ENCODE assay signal across 8 mouse cellular contexts in the genomic region with DNA sequence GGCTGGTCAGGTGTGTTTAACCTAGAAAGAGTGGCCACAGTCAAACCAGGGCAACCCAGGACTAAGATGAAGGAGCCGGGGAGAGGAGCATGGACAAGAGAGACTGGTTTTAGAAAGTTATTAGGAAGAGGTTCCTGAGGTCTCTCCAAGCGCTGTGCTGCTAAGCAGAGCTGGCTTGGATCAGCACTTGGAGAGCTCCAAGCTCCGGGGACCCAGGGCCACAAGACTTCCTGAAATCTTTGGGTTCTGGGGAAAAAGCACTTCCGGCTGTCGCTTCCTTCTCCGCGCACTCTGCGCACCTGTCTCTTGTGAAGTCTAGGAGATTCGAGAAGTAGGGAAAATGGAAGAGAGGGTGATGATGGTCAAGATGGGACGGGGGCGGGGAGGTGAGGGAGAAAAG. TPM values are rescaled to one million over a fixed set of nuclear protein-coding genes. Genes with fewer than 3 reads are reported as not detected.
DNase-seq lines count a peak whose midpoint lies in the region; ATAC-seq and TF ChIP-seq lines count a peak whose summit lies in the region.

No protein-coding gene starts in this region.

- TF ChIP-seq CTCF in ES-Bruce4 (IDR thresholded peaks at IDR 0.05; ENCODE audit: low read depth, low read length), result no peak

- H3K27ac ChIP-seq in heart, embryonic 11.5 days (ENCODE audit: low read depth, low read length), result no peak overlapping the region
- no peak overlapping the region for H3K27ac ChIP-seq in ES-Bruce4 (ENCODE audit: insufficient read depth, low read length)
- H3K27ac ChIP-seq in forebrain, embryonic 14.5 days (ENCODE audit: low read depth, low read length), result 0 out of 2 replicates have a peak overlapping the region, but pooled peaks have one; percentile 93

- H3K27me3 ChIP-seq in heart, embryonic 11.5 days (ENCODE audit: control insufficient read depth, insufficient read depth, low read length), result peaks cover 33% of the 10 kb centered on the region
- no peaks in the 10 kb centered on the region for H3K27me3 ChIP-seq in ES-Bruce4 (ENCODE audit: control insufficient read depth, insufficient read depth, low read length, poor library complexity, severe bottlenecking)
- no peaks in the 10 kb centered on the region for H3K27me3 ChIP-seq in forebrain, embryonic 14.5 days (replicated peaks; ENCODE audit: control insufficient read depth, insufficient read depth, low read length)

- no peak for ATAC-seq in heart, embryonic 11.5 days (replicated peaks; ENCODE audit: insufficient number of reproducible peaks, low FRiP score, low TSS enrichment)
- no peak for ATAC-seq in forebrain, embryonic 14.5 days
- ATAC-seq in megakaryocyte progenitor cell, adult 5-6 weeks (replicated peaks; ENCODE audit: poor library complexity), result 0 out of 2 replicates have a peak, but pooled peaks have one; percentile 13

- peak overlapping the region; percentile 57 for H3K4me2 ChIP-seq in heart, embryonic 11.5 days
- H3K4me2 ChIP-seq in forebrain, embryonic 14.5 days (ENCODE audit: low read length), result peak overlapping the region; percentile 86

- H3K9me3 ChIP-seq in heart, embryonic 11.5 days (replicated peaks; ENCODE audit: control insufficient read depth, low read length), result no peaks in the 10 kb centered on the region
- no peaks in the 10 kb centered on the region for H3K9me3 ChIP-seq in ES-Bruce4 (replicated peaks; ENCODE audit: control insufficient read depth, insufficient read depth, low read length, poor library complexity, severe bottlenecking)
- no peaks in the 10 kb centered on the region for H3K9me3 ChIP-seq in forebrain, embryonic 14.5 days (replicated peaks; ENCODE audit: control insufficient read depth, low read length)

- TF ChIP-seq POLR2A in ES-Bruce4 (IDR thresholded peaks at IDR 0.05; ENCODE audit: insufficient read depth, low read length), result no peak

- H3K4me1 ChIP-seq in heart, embryonic 11.5 days (ENCODE audit: control insufficient read depth, insufficient read depth, low read length), result peaks cover 5% of the 10 kb centered on the region; the same call in 1 of the 2 replicates
- peaks cover 3% of the 10 kb centered on the region for H3K4me1 ChIP-seq in ES-Bruce4 (ENCODE audit: control insufficient read depth, insufficient read depth, low read length)
- peaks cover 53% of the 10 kb centered on the region for H3K4me1 ChIP-seq in forebrain, embryonic 14.5 days (ENCODE audit: control insufficient read depth, insufficient read depth, low read length)

- H3K36me3 ChIP-seq in heart, embryonic 11.5 days (ENCODE audit: control insufficient read depth, insufficient read depth, low read length), result no peaks in the 10 kb centered on the region
- H3K36me3 ChIP-seq in ES-Bruce4 (ENCODE audit: control insufficient read depth, insufficient read depth, low read length, poor library complexity, severe bottlenecking), result no peaks in the 10 kb centered on the region
- peaks cover 22% of the 10 kb centered on the region for H3K36me3 ChIP-seq in forebrain, embryonic 14.5 days (ENCODE audit: control insufficient read depth, insufficient read depth, low read length)

- H3K9ac ChIP-seq in heart, embryonic 11.5 days (ENCODE audit: low read depth, low read length), result no peak overlapping the region
- H3K9ac ChIP-seq in ES-Bruce4 (ENCODE audit: low read depth, poor library complexity, severe bottlenecking), result no peak overlapping the region
- peak overlapping the region; percentile 90 for H3K9ac ChIP-seq in forebrain, embryonic 14.5 days (ENCODE audit: low read length)

- H3K4me3 ChIP-seq in heart, embryonic 11.5 days (ENCODE audit: low read depth, low read length), result peak overlapping the region; percentile 26; the same call in 1 of the 2 replicates
- peak overlapping the region; percentile 55 for H3K4me3 ChIP-seq in ES-Bruce4 (ENCODE audit: low read depth, low read length)
- H3K4me3 ChIP-seq in forebrain, embryonic 14.5 days (ENCODE audit: low read depth, low read length), result peak overlapping the region; percentile 61

- DNase-seq in heart, adult 9 months (ENCODE audit: low spot score in 2 of 2), result no peak
- DNase-seq in forebrain, embryonic 14.5 days (ENCODE audit: low spot score), result peak; percentile 32
- DNase-seq in layer of hippocampus, adult 11-12 months (ENCODE audit: low spot score), result no peak
- DNase-seq in thymus, postnatal 0 days (ENCODE audit: low spot score), result no peak
- no peak for DNase-seq in thymus, postnatal 14 days

- no peak for TF ChIP-seq EP300 in ES-Bruce4 (IDR thresholded peaks at IDR 0.05; ENCODE audit: insufficient read depth, low read depth, low read length)

- 4% methylated on average over 11 of the region's 11 CpGs for WGBS in heart, embryonic 11.5 days (ENCODE audit: insufficient replicate concordance)
- 12% methylated on average over 11 of the region's 11 CpGs for WGBS in forebrain, embryonic 14.5 days

RNA-seq across cellular contexts. Expression of a gene that starts 0.6 kb away (rescaled TPM):
- 6.6 and 7.0 TPM in 2 replicates for polyA plus RNA-seq in heart, embryonic 11.5 days (2014; fragmentation: Nextera tagmentation; extraction: Ambion mirVana)
- polyA plus RNA-seq in ES-Bruce4 (2011; ENCODE audit: insufficient read depth, insufficient read length, low read depth, missing spikeins), result 2.5 TPM in 1 of 2 replicates, not detected in the other
- polyA plus RNA-seq in forebrain, embryonic 14.5 days (2014; fragmentation: Nextera tagmentation; extraction: Ambion mirVana), result 14.7 and 19.2 TPM in 2 replicates
- 1.1 and 1.4 TPM in 2 replicates for total RNA-seq in megakaryocyte progenitor cell, adult 5-6 weeks (2015)
- total RNA-seq in megakaryocyte progenitor cell, adult 5-6 weeks (2017), result not detected in 2 replicates
- polyA plus RNA-seq in thymus, postnatal 0 days (2015; fragmentation: Nextera tagmentation; extraction: Ambion mirVana), result 6.2 and 6.6 TPM in 2 replicates

RNA-seq across cellular contexts. Expression of a gene that starts 1.5 kb away (rescaled TPM):
- polyA plus RNA-seq in heart, embryonic 11.5 days (2014; fragmentation: Nextera tagmentation; extraction: Ambion mirVana), result 2.8 and 4.7 TPM in 2 replicates
- polyA plus RNA-seq in ES-Bruce4 (2011; ENCODE audit: insufficient read depth, insufficient read length, low read depth, missing spikeins), result not detected in 2 replicates
- polyA plus RNA-seq in forebrain, embryonic 14.5 days (2014; fragmentation: Nextera tagmentation; extraction: Ambion mirVana), result 301 and 306 TPM in 2 replicates
- not detected in 2 replicates for total RNA-seq in megakaryocyte progenitor cell, adult 5-6 weeks (2015)
- total RNA-seq in megakaryocyte progenitor cell, adult 5-6 weeks (2017), result 0.08 TPM in 1 of 2 replicates, not detected in the other
- polyA plus RNA-seq in thymus, postnatal 0 days (2015; fragmentation: Nextera tagmentation; extraction: Ambion mirVana), result 0.39 and 0.74 TPM in 2 replicates

RNA-seq across cellular contexts. Expression of a gene that starts 35.8 kb away (rescaled TPM):
- polyA plus RNA-seq in heart, embryonic 11.5 days (2014; fragmentation: Nextera tagmentation; extraction: Ambion mirVana), result 0.29 TPM in 1 of 2 replicates, not detected in the other
- polyA plus RNA-seq in ES-Bruce4 (2011; ENCODE audit: insufficient read depth, insufficient read length, low read depth, missing spikeins), result 0.56 and 0.91 TPM in 2 replicates
- polyA plus RNA-seq in forebrain, embryonic 14.5 days (2014; fragmentation: Nextera tagmentation; extraction: Ambion mirVana), result 0.38 and 0.78 TPM in 2 replicates
- 0.46 TPM in 1 of 2 replicates, not detected in the other for total RNA-seq in megakaryocyte progenitor cell, adult 5-6 weeks (2015)
- total RNA-seq in megakaryocyte progenitor cell, adult 5-6 weeks (2017), result not detected in 2 replicates
- 0.37 and 0.95 TPM in 2 replicates for polyA plus RNA-seq in thymus, postnatal 0 days (2015; fragmentation: Nextera tagmentation; extraction: Ambion mirVana)

RNA-seq across cellular contexts. Expression of a gene that starts 36.4 kb away (rescaled TPM):
- 60.8 and 65.5 TPM in 2 replicates for polyA plus RNA-seq in heart, embryonic 11.5 days (2014; fragmentation: Nextera tagmentation; extraction: Ambion mirVana)
- polyA plus RNA-seq in ES-Bruce4 (2011; ENCODE audit: insufficient read depth, insufficient read length, low read depth, missing spikeins), result 31.3 and 32.3 TPM in 2 replicates
- polyA plus RNA-seq in forebrain, embryonic 14.5 days (2014; fragmentation: Nextera tagmentation; extraction: Ambion mirVana), result 57.2 and 58.6 TPM in 2 replicates
- total RNA-seq in megakaryocyte progenitor cell, adult 5-6 weeks (2015), result 46.9 and 53.0 TPM in 2 replicates
- 53.3 and 54.6 TPM in 2 replicates for total RNA-seq in megakaryocyte progenitor cell, adult 5-6 weeks (2017)
- polyA plus RNA-seq in thymus, postnatal 0 days (2015; fragmentation: Nextera tagmentation; extraction: Ambion mirVana), result 63.5 and 73.6 TPM in 2 replicates

Comparison
In these comparisons a context has a peak if more than half of its experiments do, and no peak if none do; other contexts are left out.
1. RNA of a gene that starts 1.5 kb away (polyA plus RNA-seq): 301 to 306 TPM in forebrain, embryonic 14.5 days; 2.8 to 4.7 TPM in heart, embryonic 11.5 days, 0.39 to 0.74 TPM in thymus, postnatal 0 days and not detected in ES-Bruce4; every median in the first group is over 10 times any median in the second.
2. Peak in every context shown above with its lines, with median percentiles within 50 percentile points of each other: H3K4me3 ChIP-seq.